ENCODE assay signal across 12 mouse cellular contexts in genomic region chr13:93921831-93922565, GRCm38 (mm10).
A peak's percentile ranks its signal among the peaks of the same experiment; 100 is the strongest.
DNase-seq lines count a peak whose midpoint lies in the region; ATAC-seq and TF ChIP-seq lines count a peak whose summit lies in the region.
"Had no signal": no experiment of that assay in that cellular context is flagged by ENCODE, and none has a peak within 500 bp of the region (broad histone marks: within the 10 kb centered on the region; RNA-seq: fewer than 3 reads in every experiment).

No protein-coding gene starts in this region.

- no peaks in the 10 kb centered on the region for H3K9me3 ChIP-seq in kidney, embryonic 15.5 days (replicated peaks)
- H3K9me3 ChIP-seq: hindbrain, embryonic 10.5 days had no signal

- no peak for DNase-seq in kidney, postnatal 14 days
- peak; percentile 45 for DNase-seq in CD4-positive helper T cell, adult 2 months (ENCODE audit: low read depth, low spot score)
- DNase-seq in thymus, adult 2 months: peak; percentile 30
- no peak for DNase-seq in cerebellum, adult 8-10 months
- no peak for DNase-seq in adrenal gland, adult 18-20 months (ENCODE audit: low spot score in 2 of 2)
- DNase-seq in right cerebral cortex, postnatal 25 days: no peak
- DNase-seq: cerebellum, adult 11 months; kidney, adult 18-20 months had no signal

- WGBS in kidney, embryonic 15.5 days: 71% methylated on average over 5 of the region's 5 CpGs
- WGBS in thymus, adult 2 months: 18% methylated on average over 5 of the region's 5 CpGs

- ATAC-seq in kidney, embryonic 15.5 days (replicated peaks; ENCODE audit: low FRiP score): no peak

- no peak for TF ChIP-seq CTCF in bone marrow macrophage, adult 2 months (IDR thresholded peaks at IDR 0.05; ENCODE audit: low read depth, low read length)
- no peak for TF ChIP-seq CTCF in thymus, adult 2 months (IDR thresholded peaks at IDR 0.05; ENCODE audit: borderline replicate concordance, control insufficient read depth, extremely low read depth, insufficient read depth, low read length, poor library complexity)

- TF ChIP-seq POLR2A in bone marrow macrophage, adult 2 months (IDR thresholded peaks at IDR 0.05; ENCODE audit: borderline replicate concordance, low read depth, low read length): no peak
- TF ChIP-seq POLR2A in thymus, adult 2 months (IDR thresholded peaks at IDR 0.05; ENCODE audit: control insufficient read depth, extremely low read depth, insufficient read depth, low read length, poor library complexity): no peak

- no peaks in the 10 kb centered on the region for H3K27me3 ChIP-seq in kidney, embryonic 15.5 days
- no peaks in the 10 kb centered on the region for H3K27me3 ChIP-seq in thymus, adult 2 months (ENCODE audit: control insufficient read depth, insufficient read depth, low read length)

- H3K4me1 ChIP-seq in kidney, embryonic 15.5 days: peaks cover 51% of the 10 kb centered on the region
- peaks cover 35% of the 10 kb centered on the region for H3K4me1 ChIP-seq in bone marrow macrophage, adult 2 months (ENCODE audit: control insufficient read depth, insufficient read depth, low read length)
- peaks cover 25% of the 10 kb centered on the region for H3K4me1 ChIP-seq in thymus, adult 2 months (replicated peaks; ENCODE audit: control insufficient read depth, insufficient read depth, low read length)

- no peaks in the 10 kb centered on the region for H3K36me3 ChIP-seq in kidney, embryonic 15.5 days
- no peaks in the 10 kb centered on the region for H3K36me3 ChIP-seq in thymus, adult 2 months (ENCODE audit: control insufficient read depth, insufficient read depth, low read length)
- H3K36me3 ChIP-seq: hindbrain, embryonic 10.5 days had no signal

- no peak overlapping the region for H3K4me3 ChIP-seq in kidney, embryonic 15.5 days (replicated peaks)
- no peak overlapping the region for H3K4me3 ChIP-seq in bone marrow macrophage, adult 2 months (ENCODE audit: insufficient read depth, low read length)
- no peak overlapping the region for H3K4me3 ChIP-seq in thymus, adult 2 months (ENCODE audit: control insufficient read depth, insufficient read depth, low read length)
- H3K4me3 ChIP-seq: hindbrain, embryonic 10.5 days had no signal

- H3K27ac ChIP-seq in kidney, embryonic 15.5 days: peak overlapping the region; percentile 59
- H3K27ac ChIP-seq in bone marrow macrophage, adult 2 months (ENCODE audit: insufficient read depth, low read depth, low read length): peak overlapping the region; percentile 39
- H3K27ac ChIP-seq in thymus, adult 2 months (ENCODE audit: control insufficient read depth, insufficient read depth, low read length): no peak overlapping the region; the same call in 1 of the 2 replicates
- H3K27ac ChIP-seq: hindbrain, embryonic 10.5 days had no signal

- no peak overlapping the region for H3K4me2 ChIP-seq in kidney, embryonic 15.5 days
- H3K4me2 ChIP-seq: heart, embryonic 11.5 days had no signal

- H3K9ac ChIP-seq in kidney, embryonic 15.5 days: no peak overlapping the region

Comparison
In these comparisons a context has a peak if more than half of its experiments do, and no peak if none do; other contexts are left out.
1. DNase-seq: peak in CD4-positive helper T cell, adult 2 months (single experiment) and thymus, adult 2 months (single experiment); none in kidney, postnatal 14 days (single experiment), cerebellum, adult 8-10 months (single experiment), adrenal gland, adult 18-20 months (0 of 2) and right cerebral cortex, postnatal 25 days (single experiment).